Comparison of ENCODE assay signal across 27 mouse cellular contexts in the genomic region with DNA sequence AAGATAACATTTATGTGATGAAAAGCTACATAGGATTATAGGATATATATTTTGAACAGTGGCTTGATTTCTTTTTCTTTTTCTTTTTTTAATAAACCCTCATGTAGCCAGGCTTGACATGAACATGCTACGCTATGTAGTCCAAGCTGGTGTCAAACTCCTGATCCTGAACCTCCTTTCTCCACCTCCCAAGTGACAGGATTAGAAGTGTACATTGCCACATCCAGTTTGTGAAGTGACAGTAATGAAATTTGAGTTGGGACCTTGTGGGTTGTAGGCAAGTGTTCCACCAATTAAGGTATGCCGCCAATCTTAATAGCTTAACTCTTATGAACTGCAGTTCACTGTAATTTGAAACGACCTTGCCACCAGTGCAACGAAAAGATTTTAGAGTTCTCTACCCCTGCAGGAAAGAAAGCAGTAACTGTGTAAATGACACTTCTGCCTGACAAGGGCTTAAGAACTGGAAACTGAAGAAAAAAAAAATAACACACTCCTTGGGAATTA.
DNase-seq lines count a peak whose midpoint lies in the region; ATAC-seq and TF ChIP-seq lines count a peak whose summit lies in the region.
"Had no signal": no experiment of that assay in that cellular context is flagged by ENCODE, and none has a peak within 500 bp of the region (broad histone marks: within the 10 kb centered on the region; RNA-seq: fewer than 3 reads in every experiment).

No protein-coding gene starts in this region.

- peak; percentile 15 for DNase-seq in embryo, embryonic 10.5 days (ENCODE audit: low spot score)
- DNase-seq in embryo, embryonic 9.5 days (ENCODE audit: extremely low spot score), result no peak
- no peak for DNase-seq in kidney, postnatal 4 days
- DNase-seq in kidney, postnatal 0 days (ENCODE audit: low spot score), result peak; percentile 19
- DNase-seq in kidney, adult 2 months, result no peak
- DNase-seq in spleen, postnatal 14 days (ENCODE audit: low spot score in 2 of 2), result no peak
- DNase-seq: adrenal gland, adult 8-10 months; adrenal gland, postnatal 25 days; cerebellum, adult 11-12 months; cerebellum, adult 8-10 months; cerebellum, postnatal 10 days; gastrocnemius, postnatal 10 days; gastrocnemius, postnatal 36 days; heart, adult 2 months; heart, postnatal 14 days; heart, postnatal 4 days had no signal

- no peak overlapping the region for H3K27ac ChIP-seq in kidney, embryonic 14.5 days (ENCODE audit: low read depth, low read length)
- H3K27ac ChIP-seq in kidney, postnatal 0 days, result no peak overlapping the region
- no peak overlapping the region for H3K27ac ChIP-seq in kidney, adult 2 months (ENCODE audit: insufficient read depth, low read depth, low read length)
- H3K27ac ChIP-seq in embryonic facial prominence, embryonic 13.5 days, result no peak overlapping the region
- H3K27ac ChIP-seq: forebrain, embryonic 12.5 days; forebrain, embryonic 15.5 days; heart, adult 2 months; heart, embryonic 10.5 days; heart, embryonic 13.5 days; hindbrain, embryonic 14.5 days; hindbrain, postnatal 0 days had no signal

- TF ChIP-seq POLR2A in kidney, adult 2 months (IDR thresholded peaks at IDR 0.05; ENCODE audit: low read depth, low read length), result no peak

- H3K9ac ChIP-seq in kidney, embryonic 14.5 days (ENCODE audit: low read depth, low read length), result no peak overlapping the region
- no peak overlapping the region for H3K9ac ChIP-seq in kidney, postnatal 0 days (ENCODE audit: low read depth, low read length)
- H3K9ac ChIP-seq in embryonic facial prominence, embryonic 13.5 days, result no peak overlapping the region
- H3K9ac ChIP-seq: forebrain, embryonic 12.5 days; forebrain, embryonic 15.5 days; heart, embryonic 13.5 days; hindbrain, embryonic 14.5 days had no signal

- no peak overlapping the region for H3K4me3 ChIP-seq in kidney, embryonic 14.5 days (ENCODE audit: low read length)
- H3K4me3 ChIP-seq in kidney, postnatal 0 days (replicated peaks; ENCODE audit: low read depth, low read length), result no peak overlapping the region
- H3K4me3 ChIP-seq in kidney, adult 2 months (ENCODE audit: insufficient read depth, low read depth, low read length), result no peak overlapping the region
- no peak overlapping the region for H3K4me3 ChIP-seq in embryonic facial prominence, embryonic 13.5 days
- H3K4me3 ChIP-seq: erythroblast, embryonic 14.5 days; forebrain, embryonic 12.5 days; forebrain, embryonic 15.5 days; heart, adult 2 months; heart, embryonic 10.5 days; heart, embryonic 13.5 days had no signal

- H3K36me3 ChIP-seq in kidney, embryonic 14.5 days (ENCODE audit: control insufficient read depth, insufficient read depth, low read length), result no peaks in the 10 kb centered on the region
- H3K36me3 ChIP-seq in kidney, postnatal 0 days (ENCODE audit: insufficient read depth, low read length), result no peaks in the 10 kb centered on the region
- H3K36me3 ChIP-seq in kidney, adult 2 months (ENCODE audit: control insufficient read depth, insufficient read depth, low read length), result no peaks in the 10 kb centered on the region
- no peaks in the 10 kb centered on the region for H3K36me3 ChIP-seq in embryonic facial prominence, embryonic 13.5 days
- H3K36me3 ChIP-seq: forebrain, embryonic 12.5 days; forebrain, embryonic 15.5 days; heart, embryonic 10.5 days; heart, embryonic 13.5 days had no signal

- peak; percentile 66; the same call in 1 of the 2 replicates for ATAC-seq in kidney, embryonic 14.5 days (ENCODE audit: low FRiP score, low TSS enrichment)
- 0 out of 2 replicates have a peak, but pooled peaks have one; percentile 46 for ATAC-seq in kidney, postnatal 0 days (replicated peaks; ENCODE audit: low FRiP score, low read depth)
- ATAC-seq in embryonic facial prominence, embryonic 13.5 days (ENCODE audit: insufficient number of reproducible peaks, insufficient read depth, low FRiP score, low TSS enrichment, low read depth), result 0 out of 2 replicates have a peak, but pooled peaks have one; percentile 37
- ATAC-seq: activated CD4-positive, CD25-positive, alpha-beta regulatory T cell, adult 4 months; forebrain, embryonic 15.5 days; hindbrain, postnatal 0 days; inflammation-experienced regulatory T-cells, adult 6 months had no signal

- no peaks in the 10 kb centered on the region for H3K27me3 ChIP-seq in kidney, embryonic 14.5 days (ENCODE audit: control insufficient read depth, insufficient read depth, low read length)
- H3K27me3 ChIP-seq in kidney, postnatal 0 days (ENCODE audit: insufficient read depth, low read length), result no peaks in the 10 kb centered on the region
- H3K27me3 ChIP-seq in kidney, adult 2 months (replicated peaks; ENCODE audit: control insufficient read depth, insufficient read depth, low read length), result no peaks in the 10 kb centered on the region
- no peaks in the 10 kb centered on the region for H3K27me3 ChIP-seq in embryonic facial prominence, embryonic 13.5 days
- H3K27me3 ChIP-seq: forebrain, embryonic 12.5 days; forebrain, embryonic 15.5 days; heart, embryonic 13.5 days had no signal

- H3K9me3 ChIP-seq in kidney, embryonic 14.5 days (ENCODE audit: control insufficient read depth, low read length), result no peaks in the 10 kb centered on the region
- no peaks in the 10 kb centered on the region for H3K9me3 ChIP-seq in kidney, postnatal 0 days (replicated peaks; ENCODE audit: low read length)
- no peaks in the 10 kb centered on the region for H3K9me3 ChIP-seq in embryonic facial prominence, embryonic 13.5 days
- H3K9me3 ChIP-seq: forebrain, embryonic 12.5 days; forebrain, embryonic 15.5 days; heart, embryonic 10.5 days; heart, embryonic 13.5 days had no signal

- H3K4me1 ChIP-seq in kidney, embryonic 14.5 days (ENCODE audit: control insufficient read depth, insufficient read depth, low read length), result no peaks in the 10 kb centered on the region
- H3K4me1 ChIP-seq in kidney, postnatal 0 days (replicated peaks; ENCODE audit: insufficient read depth, low read length), result no peaks in the 10 kb centered on the region
- no peaks in the 10 kb centered on the region for H3K4me1 ChIP-seq in kidney, adult 2 months (ENCODE audit: control insufficient read depth, insufficient read depth, low read length)
- peaks cover 3% of the 10 kb centered on the region; the same call in 1 of the 2 replicates for H3K4me1 ChIP-seq in embryonic facial prominence, embryonic 13.5 days
- H3K4me1 ChIP-seq: forebrain, embryonic 12.5 days; forebrain, embryonic 15.5 days; heart, embryonic 10.5 days; heart, embryonic 13.5 days had no signal

- TF ChIP-seq CTCF in kidney, postnatal 0 days (IDR thresholded peaks at IDR 0.05; ENCODE audit: low read depth), result no peak
- no peak for TF ChIP-seq CTCF in kidney, adult 2 months (conservative IDR thresholded peaks at IDR 0.05; ENCODE audit: insufficient read depth, insufficient read length, low read depth, low read length)

- no peak overlapping the region for H3K4me2 ChIP-seq in kidney, embryonic 14.5 days (replicated peaks; ENCODE audit: low read depth, low read length)
- H3K4me2 ChIP-seq in kidney, postnatal 0 days (ENCODE audit: low read length), result no peak overlapping the region
- no peak overlapping the region for H3K4me2 ChIP-seq in embryonic facial prominence, embryonic 13.5 days
- H3K4me2 ChIP-seq: forebrain, embryonic 12.5 days; forebrain, embryonic 15.5 days; heart, embryonic 13.5 days; hindbrain, embryonic 14.5 days had no signal

- WGBS in kidney, embryonic 14.5 days, result 22% methylated on average over 4 of the region's 4 CpGs
- WGBS in kidney, postnatal 0 days, result 27% methylated on average over 4 of the region's 4 CpGs
- 25% methylated on average over 4 of the region's 4 CpGs for WGBS in kidney, adult 2 months
- WGBS in embryonic facial prominence, embryonic 13.5 days, result 29% methylated on average over 4 of the region's 4 CpGs

Comparison
In these comparisons a context has a peak if more than half of its experiments do, and no peak if none do; other contexts are left out.
1. DNase-seq: peak in embryo, embryonic 10.5 days (single experiment) and kidney, postnatal 0 days (single experiment); none in embryo, embryonic 9.5 days (single experiment), kidney, postnatal 4 days (0 of 2), kidney, adult 2 months (single experiment) and spleen, postnatal 14 days (0 of 2).
2. Peak in every context shown above with its lines, with median percentiles within 50 percentile points of each other: ATAC-seq.